Mouse (Mus musculus): Measurements from ENCODE around the gene Gm20431. TPM values are rescaled to one million over a fixed set of nuclear protein-coding genes. Genes with fewer than 3 reads are reported as not detected.

Gm20431 gene
- total RNA-seq, 2 experiments from 2014 or later, result 29.1 to 38.0 TPM

DNA sequence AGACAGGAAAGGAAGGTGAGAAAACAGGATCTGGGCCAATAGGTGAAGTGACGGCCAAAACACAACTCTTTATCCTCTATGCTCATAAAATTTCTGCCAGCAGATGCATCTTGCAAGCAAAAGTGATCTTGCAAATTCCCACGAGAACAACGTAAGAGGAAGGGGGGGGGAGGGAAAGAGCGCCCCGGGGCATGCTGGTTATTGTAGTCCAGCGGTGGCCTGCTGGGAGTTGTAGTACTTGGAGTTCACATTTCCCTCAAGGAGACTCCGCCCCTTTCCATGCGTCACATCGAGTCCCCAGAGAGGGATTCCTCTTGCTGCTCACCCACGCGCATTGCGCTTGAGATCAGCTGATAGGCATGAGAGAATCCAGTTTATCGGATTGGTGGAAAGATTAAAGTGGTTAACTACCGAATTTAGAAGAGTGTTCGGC, 26.9 kb downstream of the Gm20431 start:
- DNase-seq (ENCODE audit: extremely low spot score in 1 of 2, low spot score in 2 of 2), result peak; percentile 93 to 95
- no peak for TF ChIP-seq CTCF (IDR thresholded peaks at IDR 0.05)
- peak overlapping the region; percentile 70 for H3K27ac ChIP-seq
- H3K4me3 ChIP-seq, result peak overlapping the region; percentile 38
- intact Hi-C loops (cut with DNase I), result loop anchor here (2.0 kb wide), 1 partner anchor 26 kb away; the partner anchor contains the start of gene Gm20431

DNA sequence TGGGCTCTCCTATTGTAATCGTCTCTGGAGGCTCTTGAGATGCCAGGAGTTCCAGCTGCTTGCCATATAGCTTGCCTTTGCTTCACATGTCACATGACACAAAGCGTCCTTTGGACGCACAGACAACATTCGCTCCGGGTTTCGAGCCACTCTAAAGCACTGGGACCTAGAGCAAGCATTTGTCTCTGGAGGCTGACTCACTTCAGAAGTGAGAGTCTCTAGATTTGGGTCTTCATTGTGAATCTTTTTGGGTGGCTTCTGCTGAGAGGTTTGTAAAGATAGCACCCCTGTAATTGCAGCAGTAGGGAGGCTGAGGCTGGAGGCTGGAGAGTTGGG, 27.8 kb downstream of the Gm20431 start:
- intact Hi-C loops (cut with DNase I), result no loop called here
- H3K4me3 ChIP-seq, result no peak overlapping the region
- H3K27ac ChIP-seq, result peak overlapping the region; percentile 70; the same call in 1 of the 2 replicates
- DNase-seq (ENCODE audit: extremely low spot score in 1 of 2, low spot score in 2 of 2), result no peak
- no peak for TF ChIP-seq CTCF (IDR thresholded peaks at IDR 0.05)

DNA sequence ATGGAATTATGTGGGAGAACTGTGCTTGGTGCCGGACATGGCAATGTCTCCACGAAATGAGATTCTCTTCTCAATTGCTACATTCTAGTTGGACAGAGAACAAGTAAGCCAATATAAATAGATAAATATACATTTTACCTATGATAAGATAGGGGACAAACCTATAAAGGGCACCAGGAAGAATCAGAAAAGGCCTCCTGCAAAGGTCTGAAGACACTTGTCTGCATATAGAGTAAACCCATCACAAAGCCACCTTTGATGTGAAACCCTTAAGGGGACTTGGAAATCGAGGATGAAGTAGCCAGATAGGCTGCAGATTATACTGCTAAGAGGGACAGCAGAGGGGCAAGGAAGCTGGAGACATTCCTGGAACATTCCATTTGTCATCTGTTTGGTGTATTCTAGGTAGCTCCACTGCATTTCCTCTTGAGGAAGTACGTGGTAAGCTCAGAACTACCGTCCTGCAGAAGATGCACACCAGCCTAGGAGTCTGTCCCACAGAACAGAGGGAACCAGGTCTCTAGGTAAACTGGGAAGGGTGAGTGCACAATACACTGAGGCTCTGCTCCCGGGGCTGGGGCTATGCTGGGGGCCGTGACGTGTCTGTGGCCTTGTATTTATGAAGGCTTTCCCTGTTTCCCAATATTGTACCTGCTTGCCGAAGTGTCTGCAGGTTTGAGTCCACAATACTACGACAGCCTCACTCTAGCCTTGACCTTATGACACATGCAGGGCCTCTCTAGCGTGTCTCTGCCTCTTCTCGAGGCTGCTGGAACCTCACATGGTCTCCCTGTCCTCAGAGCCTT, 28.4 kb downstream of the Gm20431 start:
- intact Hi-C loops (cut with DNase I), result no loop called here
- no peak for TF ChIP-seq CTCF (IDR thresholded peaks at IDR 0.05)
- peak overlapping the region; percentile 95 for H3K27ac ChIP-seq
- no peak for DNase-seq (ENCODE audit: extremely low spot score in 1 of 2, low spot score in 2 of 2)
- H3K4me3 ChIP-seq, result no peak overlapping the region

DNA sequence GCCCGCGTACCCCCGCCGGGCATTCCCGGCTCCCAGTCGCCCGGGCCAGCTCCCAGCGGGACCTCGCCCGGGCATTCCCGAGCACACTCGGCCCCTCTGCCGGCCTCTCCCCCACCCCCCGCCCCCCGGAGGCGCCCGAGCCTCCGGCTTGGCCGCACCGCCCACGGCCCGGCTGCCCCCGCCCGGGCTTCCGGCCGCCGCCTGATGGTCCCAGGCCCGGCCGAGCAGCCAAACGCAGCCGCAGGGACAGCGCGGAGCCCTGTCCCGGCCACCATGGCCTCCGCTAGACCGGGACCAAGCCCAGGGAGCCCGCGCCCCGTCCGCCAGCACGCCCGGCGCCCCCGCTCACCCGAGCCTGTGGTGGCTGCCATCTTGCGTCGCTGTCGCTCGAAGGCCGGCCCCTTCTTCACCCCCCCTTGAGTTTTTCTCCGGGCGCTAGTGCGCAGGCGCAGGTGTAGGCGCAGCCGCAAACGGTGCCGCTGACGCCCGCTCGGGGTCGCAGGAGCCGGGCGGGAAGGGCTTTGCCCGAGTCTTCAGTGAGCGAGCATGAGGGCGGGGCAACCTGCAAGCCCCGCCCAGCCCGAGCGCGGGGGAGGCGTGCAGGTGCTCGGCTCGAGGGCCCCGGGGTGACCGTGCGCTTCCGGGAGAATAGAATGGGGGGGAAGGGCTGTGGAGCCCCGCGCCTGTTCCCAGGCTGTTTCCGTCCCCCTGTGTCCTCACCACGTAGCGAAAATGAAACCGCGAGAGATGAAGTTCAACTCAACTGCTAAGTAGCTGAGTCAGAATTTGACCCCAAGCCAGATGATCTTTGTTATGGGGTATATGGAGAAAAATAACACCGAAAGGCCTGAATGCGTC, 29.5 kb downstream of the Gm20431 start, which contains the start of gene Ube2v1:
Gene Ube2v1, minus strand, starts transcription at position 505 of the 858 bp plus-strand sequence.
- DNase-seq (ENCODE audit: extremely low spot score in 1 of 2, low spot score in 2 of 2), result peak; percentile 97 to 98
- intact Hi-C loops (cut with DNase I), result no loop called here
- TF ChIP-seq CTCF (IDR thresholded peaks at IDR 0.05), result peak; percentile 40
- Histone ChIP-seq H3K27ac (peak within 1 kb of the TSS; percentile 95), H3K4me3 (peak within 1 kb of the TSS; percentile 95)

DNA sequence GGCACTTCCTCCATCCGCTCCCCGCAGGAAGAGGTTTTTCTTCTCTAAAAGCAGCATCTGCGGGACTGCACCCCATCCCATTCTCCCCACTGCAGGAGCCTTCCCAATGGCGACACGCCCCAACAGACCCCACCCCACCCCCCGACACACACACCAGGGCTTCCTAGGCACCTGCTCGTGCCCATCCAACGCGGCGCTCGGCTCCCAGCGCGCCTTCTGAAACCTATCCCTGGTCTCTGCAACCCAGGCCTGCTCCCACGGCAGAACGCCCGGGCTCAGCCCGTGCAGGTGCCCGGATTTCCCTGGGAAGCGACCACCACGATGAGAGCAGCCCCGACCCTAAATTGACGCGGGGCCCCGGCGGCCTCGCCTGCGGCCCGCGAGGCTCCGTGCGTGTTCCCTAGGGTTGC, 30.1 kb downstream of the Gm20431 start:
- intact Hi-C loops (cut with DNase I), result no loop called here
- no peak for TF ChIP-seq CTCF (IDR thresholded peaks at IDR 0.05)
- Histone ChIP-seq H3K4me3 (peak overlapping the region; percentile 95), H3K27ac (peak overlapping the region; percentile 95)
- peak in 1 of 2 experiments; percentile 41 for DNase-seq (ENCODE audit: extremely low spot score in 1 of 2, low spot score in 2 of 2)

DNA sequence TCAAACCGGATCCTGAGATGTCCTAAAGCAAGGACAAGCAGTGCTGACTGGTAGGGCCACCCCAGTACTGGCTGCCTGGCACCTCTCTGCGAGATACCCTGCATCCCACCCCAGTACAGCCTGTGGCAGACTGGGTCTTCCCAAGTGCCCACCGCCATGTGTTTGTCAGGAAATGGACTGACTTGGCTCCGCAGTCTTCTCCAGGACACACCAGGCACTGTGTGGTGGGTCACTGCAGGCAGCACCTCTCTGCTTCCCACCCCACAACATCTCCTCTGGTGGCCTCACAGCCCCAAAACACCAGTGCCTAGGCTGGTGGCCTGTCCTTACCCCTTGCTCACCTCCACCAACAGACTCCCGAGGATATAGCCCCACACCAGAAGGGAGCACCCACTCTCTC, 30.9 kb downstream of the Gm20431 start:
- H3K27ac ChIP-seq, result no peak overlapping the region; the same call in 1 of the 2 replicates
- peak overlapping the region; percentile 95 for H3K4me3 ChIP-seq
- intact Hi-C loops (cut with DNase I), result no loop called here
- no peak for TF ChIP-seq CTCF (IDR thresholded peaks at IDR 0.05)
- DNase-seq (ENCODE audit: extremely low spot score in 1 of 2, low spot score in 2 of 2), result no peak

DNA sequence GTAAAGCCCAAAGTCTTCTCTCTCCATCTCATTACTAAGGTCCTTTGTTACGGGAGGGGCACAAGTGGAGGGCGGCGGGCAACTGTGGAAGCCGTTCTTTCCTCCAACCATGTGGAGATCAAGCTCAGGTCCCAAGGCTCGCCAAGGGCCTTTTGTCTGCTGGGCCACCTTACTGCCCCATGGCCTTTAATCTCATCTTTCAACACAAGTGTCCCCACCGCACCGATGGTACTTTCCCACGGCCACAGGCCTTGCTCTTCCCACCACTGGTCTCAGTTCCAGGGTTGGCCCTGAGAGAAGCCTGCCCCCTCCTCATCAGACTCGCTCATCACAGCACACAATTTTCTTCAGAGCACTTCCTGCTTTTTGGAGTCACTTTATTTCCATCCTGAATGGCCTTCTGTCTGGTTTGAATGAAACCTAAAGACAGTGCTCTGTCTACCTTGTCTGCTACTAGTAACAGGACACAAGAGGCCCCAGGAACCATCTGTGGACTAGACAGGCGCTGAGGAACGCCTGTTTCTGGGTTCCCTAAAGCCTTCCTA, 31.6 kb downstream of the Gm20431 start:
- no peak for TF ChIP-seq CTCF (IDR thresholded peaks at IDR 0.05)
- Histone ChIP-seq H3K4me3 (no peak overlapping the region), H3K27ac (no peak overlapping the region)
- no peak for DNase-seq (ENCODE audit: extremely low spot score in 1 of 2, low spot score in 2 of 2)
- intact Hi-C loops (cut with DNase I), result no loop called here

DNA sequence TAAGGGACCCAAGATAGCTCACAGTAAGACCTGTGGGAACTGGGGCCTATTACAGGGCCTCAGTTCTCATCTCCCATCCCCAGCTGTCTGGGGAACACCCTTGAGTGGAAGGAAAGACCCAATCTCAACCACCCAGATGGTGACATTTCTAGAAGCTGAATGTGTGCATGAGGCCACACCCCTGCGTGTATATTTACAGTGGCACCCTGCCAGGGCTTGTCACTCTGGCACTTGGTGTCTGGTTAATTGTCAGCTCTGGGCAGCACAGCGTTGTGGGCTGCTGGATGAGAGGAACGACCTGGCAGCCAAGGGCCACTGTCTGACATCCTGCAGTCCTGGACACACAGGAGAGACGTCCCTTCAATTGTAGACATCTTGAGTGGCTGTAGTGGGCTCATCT, 32.4 kb downstream of the Gm20431 start:
- H3K4me3 ChIP-seq, result no peak overlapping the region
- intact Hi-C loops (cut with DNase I), result no loop called here
- no peak for DNase-seq (ENCODE audit: extremely low spot score in 1 of 2, low spot score in 2 of 2)
- TF ChIP-seq CTCF (IDR thresholded peaks at IDR 0.05), result no peak
- no peak overlapping the region for H3K27ac ChIP-seq

DNA sequence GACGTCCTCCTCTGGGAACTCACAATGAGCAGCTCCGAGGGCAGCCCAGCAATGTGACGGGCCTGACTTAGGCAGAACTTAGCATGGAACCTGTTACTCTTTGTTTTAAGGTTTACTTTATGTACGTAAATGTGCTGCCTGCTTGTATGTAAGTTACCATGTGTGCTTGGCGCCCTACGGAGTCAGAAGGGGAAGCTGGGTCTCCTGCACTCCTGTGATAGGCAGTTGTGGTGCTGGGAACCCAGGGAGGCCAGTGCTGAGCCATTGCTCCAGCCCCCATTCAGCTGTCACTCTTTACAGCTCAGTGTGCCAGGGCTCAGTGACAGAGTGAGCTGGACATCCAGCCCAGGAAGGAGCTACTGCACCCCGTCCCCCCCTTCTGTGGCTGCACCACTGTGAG, 34.3 kb downstream of the Gm20431 start:
- H3K27ac ChIP-seq, result no peak overlapping the region
- intact Hi-C loops (cut with DNase I), result no loop called here
- TF ChIP-seq CTCF (IDR thresholded peaks at IDR 0.05), result no peak
- DNase-seq (ENCODE audit: extremely low spot score in 1 of 2, low spot score in 2 of 2), result no peak
- no peak overlapping the region for H3K4me3 ChIP-seq

DNA sequence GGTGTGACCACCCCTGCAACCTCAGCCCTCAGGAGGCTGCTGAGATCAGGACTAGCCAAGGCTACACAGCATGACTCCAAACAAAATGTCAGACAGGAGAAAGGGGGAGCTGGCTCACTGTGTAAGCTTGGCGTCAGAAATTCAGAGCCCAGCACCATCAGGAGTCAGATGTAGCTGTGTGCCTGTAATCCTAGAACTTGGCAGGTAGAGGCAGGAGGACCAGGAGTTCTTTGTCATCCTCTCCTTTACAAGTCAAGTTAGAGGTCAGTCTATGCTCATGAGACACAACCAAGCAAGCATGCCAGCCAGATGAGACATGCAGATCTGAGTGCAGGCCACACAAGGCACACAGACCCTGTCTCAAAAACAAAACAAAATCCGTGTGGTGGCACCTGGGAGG, 35.6 kb downstream of the Gm20431 start:
- TF ChIP-seq CTCF (IDR thresholded peaks at IDR 0.05), result no peak
- Histone ChIP-seq H3K27ac (no peak overlapping the region), H3K4me3 (no peak overlapping the region)
- DNase-seq (ENCODE audit: extremely low spot score in 1 of 2, low spot score in 2 of 2), result no peak
- intact Hi-C loops (cut with DNase I), result no loop called here

DNA sequence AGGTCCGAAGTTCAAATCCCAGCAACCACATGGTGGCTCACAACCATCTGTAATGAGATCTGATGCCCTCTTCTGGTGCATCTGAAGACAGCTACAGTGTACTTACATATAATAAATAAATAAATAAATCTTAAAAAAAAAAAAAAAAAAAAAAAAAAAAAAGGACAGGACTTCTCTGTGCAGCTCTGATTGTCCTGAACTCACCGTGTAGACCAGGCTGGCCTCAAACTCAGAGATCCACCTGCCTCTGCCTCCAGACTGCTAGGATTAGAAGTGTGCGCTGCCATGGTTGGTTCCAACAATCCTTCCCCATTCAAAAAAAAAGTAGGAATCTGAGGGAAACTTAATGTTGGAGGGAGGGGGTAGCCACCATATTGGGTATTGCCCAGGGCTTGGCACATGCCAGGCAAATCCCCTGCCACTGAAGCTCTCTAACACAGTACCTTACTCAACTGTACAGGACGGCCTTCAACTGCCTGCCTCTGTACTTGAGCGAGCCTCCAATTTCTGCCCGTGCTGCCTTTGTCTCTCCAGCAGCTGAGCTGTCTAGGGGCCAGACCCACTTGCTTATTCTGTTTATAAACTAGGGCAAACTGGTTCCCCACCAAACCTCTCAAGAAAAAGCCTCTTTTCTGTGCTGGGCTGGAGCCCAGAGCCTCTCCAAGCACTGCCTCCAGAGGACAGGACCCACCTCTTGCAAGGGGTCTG, 36.8 kb downstream of the Gm20431 start:
- Histone ChIP-seq H3K27ac (no peak overlapping the region), H3K4me3 (no peak overlapping the region)
- intact Hi-C loops (cut with DNase I), result no loop called here
- DNase-seq (ENCODE audit: extremely low spot score in 1 of 2, low spot score in 2 of 2), result no peak
- no peak for TF ChIP-seq CTCF (IDR thresholded peaks at IDR 0.05)

Measured in left cerebral cortex, adult 2 months (tissue).